Mouse (Mus musculus): ENCODE data around the gene Polg2. TPM values are rescaled to one million over a fixed set of nuclear protein-coding genes. Genes with fewer than 3 reads are reported as not detected.
"Not testable (repeated sequence)": the region's sequence is repeated elsewhere in the genome, so short reads cannot be mapped to it uniquely, and the experiment has no call there.

Gene Polg2
- total RNA-seq, 2 experiments from 2014 or later, result 3.1 to 5.0 TPM

GRCm38 (mm10) chr11:106744949-106745348 is 34.4 kb downstream of the Polg2 start:
- Histone ChIP-seq H3K4me3 (no peak overlapping the region), H3K27ac (no peak overlapping the region)
- DNase-seq (ENCODE audit: low spot score in 2 of 2), result no peak
- TF ChIP-seq CTCF (conservative IDR thresholded peaks at IDR 0.05), result peak; percentile 55

DNA sequence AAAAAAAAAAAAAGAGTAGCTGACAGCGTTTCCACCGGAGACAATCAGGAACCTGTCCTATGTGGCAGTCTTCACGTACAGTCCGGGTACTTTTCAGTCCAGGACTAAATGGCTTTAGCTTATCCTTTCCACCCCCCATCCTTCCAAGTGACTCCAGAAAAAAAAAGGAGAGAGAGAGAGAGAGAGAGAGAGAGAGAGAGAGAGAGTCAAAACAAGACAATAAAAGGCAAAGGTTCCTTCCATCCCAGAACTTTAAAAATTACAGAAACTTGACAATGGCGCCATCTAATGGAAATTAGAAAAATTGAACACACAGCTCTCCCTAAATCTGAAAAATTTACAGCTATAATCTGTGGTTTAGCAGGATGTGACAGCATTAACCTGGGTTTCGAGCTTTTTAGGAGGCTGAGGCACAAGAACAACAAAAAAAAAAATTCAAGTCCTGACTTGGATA is 36.9 kb downstream of the Polg2 start:
- DNase-seq (ENCODE audit: low spot score in 2 of 2), result no peak
- peak; percentile 82 for TF ChIP-seq CTCF (conservative IDR thresholded peaks at IDR 0.05)
- Histone ChIP-seq H3K4me3 (no peak overlapping the region), H3K27ac (no peak overlapping the region)

- no peak for TF ChIP-seq CTCF (conservative IDR thresholded peaks at IDR 0.05)
- Histone ChIP-seq H3K4me3 (no peak overlapping the region), H3K27ac (no peak overlapping the region)
- DNase-seq (ENCODE audit: low spot score in 2 of 2), result no peak
Measured at GRCm38 (mm10) chr11:106741826-106742225, 37.5 kb downstream of the Polg2 start.

GRCm38 (mm10) chr11:106741232-106741631 is 38.1 kb downstream of the Polg2 start:
- no peak for DNase-seq (ENCODE audit: low spot score in 2 of 2)
- no peak for TF ChIP-seq CTCF (conservative IDR thresholded peaks at IDR 0.05)

GRCm38 (mm10) chr11:106740724-106741123 is 38.6 kb downstream of the Polg2 start:
- H3K27ac ChIP-seq; DNase-seq (ENCODE audit: low spot score in 2 of 2); H3K4me3 ChIP-seq: not testable (repeated sequence)

More at GRCm38 (mm10) chr11:106741232-106741631, 38.1 kb downstream of the Polg2 start:
- no peak overlapping the region for H3K27ac ChIP-seq
- H3K4me3 ChIP-seq, result no peak overlapping the region

GRCm38 (mm10) chr11:106739116-106739515 is 40.2 kb downstream of the Polg2 start:
- DNase-seq (ENCODE audit: low spot score in 2 of 2), result no peak
- H3K4me3 ChIP-seq, result no peak overlapping the region
- H3K27ac ChIP-seq, result no peak overlapping the region
- TF ChIP-seq CTCF (conservative IDR thresholded peaks at IDR 0.05), result no peak

- peak overlapping the region; percentile 5; the same call in 1 of the 2 replicates for H3K4me3 ChIP-seq
- DNase-seq (ENCODE audit: low spot score in 2 of 2), result peak; percentile 34 to 35
- no peak for TF ChIP-seq CTCF (conservative IDR thresholded peaks at IDR 0.05)
- peak overlapping the region; percentile 90 for H3K27ac ChIP-seq
Measured at GRCm38 (mm10) chr11:106737178-106737621, 42.1 kb downstream of the Polg2 start.

- DNase-seq (ENCODE audit: low spot score in 2 of 2), result no peak
- Histone ChIP-seq H3K4me3 (no peak overlapping the region), H3K27ac (peak overlapping the region; percentile 90)
- no peak for TF ChIP-seq CTCF (conservative IDR thresholded peaks at IDR 0.05)
Measured at GRCm38 (mm10) chr11:106736614-106737013, 42.7 kb downstream of the Polg2 start.

GRCm38 (mm10) chr11:106730714-106731113 is 48.6 kb downstream of the Polg2 start:
- no peak for DNase-seq (ENCODE audit: low spot score in 2 of 2)
- no peak for TF ChIP-seq CTCF (conservative IDR thresholded peaks at IDR 0.05)
- H3K27ac ChIP-seq, result no peak overlapping the region
- no peak overlapping the region for H3K4me3 ChIP-seq

DNA sequence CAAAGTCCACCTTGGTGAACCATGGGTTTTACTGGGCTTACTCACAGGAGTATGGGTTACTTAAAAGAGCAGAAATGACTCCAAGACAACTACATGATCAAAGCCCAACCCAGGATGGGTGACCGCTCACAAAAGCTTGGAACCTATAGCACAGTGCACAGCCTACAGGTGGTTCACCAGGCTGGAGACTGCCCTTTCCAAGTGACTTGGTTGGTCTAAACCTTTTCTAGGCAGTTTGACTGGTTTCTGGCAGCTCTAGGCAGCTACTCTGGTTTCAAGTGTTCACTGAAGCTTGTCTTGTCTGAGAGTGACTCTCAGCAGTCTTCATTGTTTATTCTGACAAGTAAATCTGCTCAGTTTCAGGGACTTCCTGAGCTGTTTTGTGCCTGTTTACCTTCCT is 49.7 kb downstream of the Polg2 start:
- no peak for DNase-seq (ENCODE audit: low spot score in 2 of 2)
- Histone ChIP-seq H3K4me3 (no peak overlapping the region), H3K27ac (no peak overlapping the region)
- no peak for TF ChIP-seq CTCF (conservative IDR thresholded peaks at IDR 0.05)

GRCm38 (mm10) chr11:106728402-106729366 is 50.7 kb downstream of the Polg2 start:
- no peak overlapping the region for H3K27ac ChIP-seq
- TF ChIP-seq CTCF (conservative IDR thresholded peaks at IDR 0.05), result no peak

DNA sequence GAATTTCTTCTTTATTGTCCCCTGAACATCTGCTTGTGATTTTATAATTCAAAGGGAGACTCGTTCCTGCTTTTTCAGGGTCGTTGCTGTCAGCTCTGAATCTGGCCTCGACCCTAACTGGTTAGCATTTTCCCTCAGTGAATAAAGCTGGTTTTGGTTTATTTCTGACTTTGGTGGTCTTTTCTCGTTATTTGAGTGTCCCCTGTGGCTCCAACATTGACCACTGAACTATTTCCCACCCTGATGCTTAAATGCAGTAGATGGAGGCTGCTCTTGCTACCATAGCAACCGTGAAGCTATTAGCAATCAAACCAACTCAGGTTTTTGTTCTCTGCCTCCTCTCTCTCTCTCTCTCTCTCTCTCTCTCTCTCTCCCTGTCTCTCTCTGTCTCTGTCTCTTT is 51.4 kb downstream of the Polg2 start:
- TF ChIP-seq CTCF (conservative IDR thresholded peaks at IDR 0.05), result no peak

More at GRCm38 (mm10) chr11:106728402-106729366, 50.7 kb downstream of the Polg2 start:
- no peak for DNase-seq (ENCODE audit: low spot score in 2 of 2)
- H3K4me3 ChIP-seq, result no peak overlapping the region

GRCm38 (mm10) chr11:106724916-106725235 is 54.5 kb downstream of the Polg2 start:
- H3K4me3 ChIP-seq; H3K27ac ChIP-seq; DNase-seq (ENCODE audit: low spot score in 2 of 2): not testable (repeated sequence)

More for the DNA sequence above, 51.4 kb downstream of the Polg2 start:
- Histone ChIP-seq H3K4me3 (no peak overlapping the region), H3K27ac (peak overlapping the region; percentile 48; the same call in 1 of the 2 replicates)
- no peak for DNase-seq (ENCODE audit: low spot score in 2 of 2)
